Comparison of ENCODE assay signal across 23 mouse cellular contexts in the genomic region with DNA sequence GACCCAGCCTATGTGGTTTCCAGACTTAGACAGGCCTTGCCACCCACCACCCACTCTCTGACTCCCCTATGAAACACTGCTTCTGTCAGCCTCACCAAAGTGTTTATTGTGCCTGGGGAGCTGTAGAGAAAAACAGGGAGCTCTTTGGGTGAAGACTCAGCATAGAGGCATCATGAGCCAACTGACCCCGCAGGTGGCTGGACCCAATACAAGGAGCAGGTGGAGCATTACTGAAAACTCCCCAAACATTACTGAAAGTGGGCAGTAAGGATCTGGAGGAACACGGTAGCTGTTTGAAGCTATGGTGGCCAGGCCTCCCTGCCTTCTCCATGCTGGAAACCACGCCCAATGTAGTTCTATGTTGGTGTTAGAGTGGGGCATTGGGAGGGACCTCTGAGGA. TPM values are rescaled to one million over a fixed set of nuclear protein-coding genes. Genes with fewer than 3 reads are reported as not detected.
"Had no signal": no experiment of that assay in that cellular context is flagged by ENCODE, and none has a peak within 500 bp of the region (broad histone marks: within the 10 kb centered on the region; RNA-seq: fewer than 3 reads in every experiment).

No protein-coding gene starts in this region.

- DNase-seq: kidney, adult 9 months; kidney, postnatal 36 days; left cerebral cortex, postnatal 4 days; lung, adult 18-20 months; right cerebral cortex, adult 18-20 months; right cerebral cortex, postnatal 4 days; spleen, adult 18-20 months; thymus, postnatal 4 days had no signal

- ATAC-seq: midbrain, embryonic 16.5 days had no signal

- H3K9ac ChIP-seq: limb, embryonic 13.5 days; liver, embryonic 14.5 days; midbrain, embryonic 12.5 days; neural tube, embryonic 15.5 days; stomach, embryonic 15.5 days had no signal

- H3K9me3 ChIP-seq: limb, embryonic 13.5 days; midbrain, embryonic 12.5 days; neural tube, embryonic 15.5 days; stomach, embryonic 15.5 days had no signal

- H3K4me2 ChIP-seq: limb, embryonic 13.5 days; midbrain, embryonic 12.5 days; neural tube, embryonic 15.5 days; stomach, embryonic 15.5 days had no signal

- H3K36me3 ChIP-seq: stomach, embryonic 15.5 days had no signal

- H3K27ac ChIP-seq: kidney, postnatal 0 days; layer of hippocampus, adult 2 months; limb, embryonic 13.5 days; liver, embryonic 14.5 days; midbrain, embryonic 12.5 days; neural tube, embryonic 15.5 days; stomach, embryonic 15.5 days had no signal

- H3K27me3 ChIP-seq: limb, embryonic 13.5 days; midbrain, embryonic 12.5 days; neural tube, embryonic 15.5 days; stomach, embryonic 15.5 days had no signal

- H3K4me3 ChIP-seq: layer of hippocampus, adult 2 months; limb, embryonic 13.5 days; midbrain, embryonic 12.5 days; neural tube, embryonic 15.5 days; stomach, embryonic 15.5 days had no signal

RNA-seq across cellular contexts. Expression of a gene that starts 6.2 kb away (rescaled TPM):
- total RNA-seq: megakaryocyte-erythroid progenitor cell, adult 5-6 weeks had no signal
- polyA plus RNA-seq: neural tube, embryonic 11.5 days had no signal

RNA-seq across cellular contexts. Expression of a gene that starts 7.0 kb away (rescaled TPM):
- total RNA-seq: megakaryocyte-erythroid progenitor cell, adult 5-6 weeks had no signal

RNA-seq across cellular contexts. Expression of a gene that starts 30.1 kb away (rescaled TPM):
- total RNA-seq: layer of hippocampus, adult 2 months; layer of hippocampus, postnatal 10 days; left cerebral cortex, postnatal 4 days; liver, adult 2 months; megakaryocyte-erythroid progenitor cell, adult 5-6 weeks had no signal
- polyA plus RNA-seq: kidney, postnatal 0 days; limb, embryonic 13.5 days; liver, embryonic 14.5 days; lung, embryonic 16.5 days; midbrain, embryonic 12.5 days; midbrain, embryonic 16.5 days; neural tube, embryonic 11.5 days; neural tube, embryonic 15.5 days; stomach, embryonic 15.5 days; testis, adult 2 months; thymus, postnatal 0 days had no signal
